Mouse (Mus musculus) embryonic fibroblast, embryonic 13.5 days (primary cell): ENCODE data around the gene Ckap2l. TPM values are rescaled to one million over a fixed set of nuclear protein-coding genes. Genes with fewer than 3 reads are reported as not detected.
A peak's percentile ranks its signal among the peaks of the same experiment; 100 is the strongest.

Source experiments
- H3K27ac ChIP-seq: 2 replicates; pipeline ENCODE4 v1.5.1; 2012; ENCODE audit warnings: low read length, control low read depth, inconsistent platforms; ENCODE audit not compliant: insufficient read depth
- H3K4me1 ChIP-seq: 2 replicates; pipeline ENCODE4 v1.6.1; 2011; ENCODE audit warnings: low read length; ENCODE audit not compliant: control insufficient read depth, insufficient read depth
- H3K4me3 ChIP-seq: 2 replicates; pipeline ENCODE4 v1.5.1; 2011; ENCODE audit warnings: mild to moderate bottlenecking, control low read depth, low read length; ENCODE audit not compliant: insufficient read depth
- CTCF ChIP-seq: IDR thresholded peaks from 2 replicates; pipeline ENCODE4 v1.5.1; 2011; ENCODE audit warnings: mild to moderate bottlenecking, control low read depth, low read length, moderate library complexity, borderline replicate concordance; ENCODE audit not compliant: insufficient read depth
- POLR2A ChIP-seq: IDR thresholded peaks from 2 replicates; pipeline ENCODE4 v1.6.1; 2011; ENCODE audit warnings: low read depth, mild to moderate bottlenecking, control low read depth, low read length, moderate library complexity
- polyA plus RNA-seq: library from polyadenylated mRNA; stranded (reverse); fragments of >200 nt; gene quantifications from 2 replicates; pipeline ENCODE4 v1.2.4, GENCODE M21; 2011; ENCODE audit warnings: low read depth; ENCODE audit not compliant: missing spikeins, insufficient read length

The Ckap2l gene
- polyA plus RNA-seq: 27.5 and 46.8 TPM in 2 replicates

- Histone ChIP-seq H3K27ac (peak within 1 kb of the TSS; percentile 78), H3K4me1 (peaks cover 5% of the 10 kb centered on the region; the same call in 1 of the 2 replicates), H3K4me3 (peak within 1 kb of the TSS; percentile 91)
- TF ChIP-seq CTCF: no peak
- peak; percentile 58 for TF ChIP-seq POLR2A
Observed at GRCm38 (mm10) chr2:129296671-129297588, at the start of gene Ckap2l. Ckap2l (minus strand) TSS chr2:129297212.

GRCm38 (mm10) chr2:129338138-129338621 is 41.2 kb upstream of the Ckap2l start:
- TF ChIP-seq CTCF (no peak), POLR2A (no peak)
- H3K4me3 ChIP-seq: no peak overlapping the region
- no peak overlapping the region for H3K27ac ChIP-seq
- no peaks in the 10 kb centered on the region for H3K4me1 ChIP-seq

DNA sequence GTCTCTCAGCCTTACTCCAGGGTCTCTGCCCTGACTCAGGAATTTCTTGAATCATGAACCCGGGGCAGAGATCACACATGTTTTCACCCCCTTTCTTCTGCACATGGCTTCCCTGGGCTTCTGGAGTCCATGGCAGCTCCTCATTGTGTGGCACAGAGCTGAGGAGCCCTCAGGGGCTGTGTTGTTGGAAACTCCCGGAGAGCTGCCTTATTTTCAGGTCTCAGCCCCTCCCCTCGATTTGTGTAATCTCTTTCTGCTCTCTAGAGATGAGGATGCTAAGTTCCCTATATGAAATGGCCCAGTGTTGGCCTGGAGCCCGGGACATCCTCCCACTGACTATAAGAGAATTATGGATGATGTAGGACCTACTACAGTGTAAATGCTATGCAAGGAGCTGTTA is 36.5 kb upstream of the Ckap2l start:
- TF ChIP-seq CTCF: no peak
- TF ChIP-seq POLR2A: no peak
- H3K4me3 ChIP-seq: no peak overlapping the region
- H3K27ac ChIP-seq: no peak overlapping the region
- no peaks in the 10 kb centered on the region for H3K4me1 ChIP-seq

DNA sequence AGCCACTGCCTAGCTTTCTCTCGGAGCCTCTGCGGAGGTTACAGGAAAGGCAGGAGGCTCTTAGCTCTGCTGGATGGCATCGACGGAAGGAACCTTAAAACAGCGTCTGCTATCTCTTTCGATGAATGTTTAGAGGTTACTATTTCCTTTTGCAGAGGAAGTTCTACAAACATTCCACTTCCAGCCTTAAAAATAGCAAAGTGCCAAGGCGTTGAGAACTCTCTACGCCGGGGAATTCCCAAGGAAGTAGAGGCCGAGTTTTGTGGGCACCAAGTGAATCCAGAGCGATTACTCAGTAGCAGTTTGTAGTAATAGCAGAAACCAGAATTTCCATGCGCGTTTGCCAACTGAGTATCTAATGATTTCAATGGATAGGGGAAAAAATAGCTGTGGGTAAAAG is 33.5 kb upstream of the Ckap2l start:
- Histone ChIP-seq H3K4me3 (no peak overlapping the region), H3K4me1 (no peaks in the 10 kb centered on the region), H3K27ac (no peak overlapping the region)
- no peak for TF ChIP-seq CTCF
- TF ChIP-seq POLR2A: no peak

GRCm38 (mm10) chr2:129330024-129330423 is 33.0 kb upstream of the Ckap2l start:
- H3K4me3 ChIP-seq: no peak overlapping the region
- no peak for TF ChIP-seq POLR2A
- TF ChIP-seq CTCF: no peak
- H3K27ac ChIP-seq: no peak overlapping the region

DNA sequence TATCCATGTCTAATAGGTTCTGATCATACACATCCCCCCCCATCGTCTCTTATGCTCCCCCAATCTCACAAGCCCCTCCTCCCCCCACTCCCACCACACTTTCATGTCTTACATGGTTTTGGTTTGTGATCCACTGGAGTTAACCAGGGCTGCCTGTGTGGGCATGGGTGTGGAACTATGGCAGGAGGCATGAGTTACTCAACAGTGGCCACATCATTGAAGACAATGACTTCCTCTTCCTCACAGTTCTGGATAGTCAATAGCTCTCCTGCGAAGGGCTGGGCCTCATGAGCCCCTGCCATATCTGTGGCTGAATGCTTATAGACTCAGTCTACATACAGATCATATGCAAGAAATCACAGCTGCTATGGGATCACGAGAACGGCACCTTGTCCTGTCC is 31.2 kb upstream of the Ckap2l start:
- Histone ChIP-seq H3K27ac (no peak overlapping the region), H3K4me1 (no peaks in the 10 kb centered on the region), H3K4me3 (no peak overlapping the region)
- TF ChIP-seq POLR2A (no peak), CTCF (no peak)

More at GRCm38 (mm10) chr2:129330024-129330423, 33.0 kb upstream of the Ckap2l start:
- H3K4me1 ChIP-seq: no peaks in the 10 kb centered on the region

- TF ChIP-seq POLR2A (no peak), CTCF (no peak)
Observed at GRCm38 (mm10) chr2:129324216-129324615, 27.2 kb upstream of the Ckap2l start.

GRCm38 (mm10) chr2:129322117-129322635 is 25.2 kb upstream of the Ckap2l start:
- no peak overlapping the region for H3K4me3 ChIP-seq
- no peak overlapping the region for H3K27ac ChIP-seq
- no peaks in the 10 kb centered on the region for H3K4me1 ChIP-seq
- TF ChIP-seq CTCF: no peak
- TF ChIP-seq POLR2A: no peak

More at GRCm38 (mm10) chr2:129324216-129324615, 27.2 kb upstream of the Ckap2l start:
- Histone ChIP-seq H3K4me3 (no peak overlapping the region), H3K27ac (no peak overlapping the region), H3K4me1 (no peaks in the 10 kb centered on the region)

DNA sequence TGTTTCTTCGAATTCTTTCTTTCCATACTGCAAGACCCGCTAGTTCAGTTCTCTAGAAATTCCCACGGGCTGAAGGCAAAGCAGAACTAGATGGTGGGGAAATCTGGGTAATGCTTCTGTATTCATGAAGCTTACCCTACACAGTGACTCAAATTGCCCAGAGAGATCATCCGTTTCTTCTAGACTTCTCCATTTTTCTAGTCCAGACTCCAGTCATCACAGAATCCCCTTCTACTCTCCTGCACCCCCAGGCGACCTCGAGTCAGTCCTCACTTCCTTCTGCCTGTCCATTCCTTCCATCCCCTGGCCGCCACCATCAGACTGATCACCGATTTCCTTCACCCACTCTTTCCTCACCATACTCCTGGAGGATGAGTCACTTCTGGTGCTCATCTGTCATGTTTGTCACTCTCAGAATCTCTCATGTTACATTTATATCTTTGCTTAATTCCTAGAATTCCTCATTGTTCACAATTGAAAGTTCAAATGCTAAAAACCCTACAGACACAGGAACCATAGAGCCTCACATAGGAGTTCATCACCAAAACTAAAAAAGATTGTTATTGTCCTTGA is 23.1 kb upstream of the Ckap2l start:
- H3K4me3 ChIP-seq: no peak overlapping the region
- H3K4me1 ChIP-seq: no peaks in the 10 kb centered on the region
- no peak overlapping the region for H3K27ac ChIP-seq
- no peak for TF ChIP-seq POLR2A
- no peak for TF ChIP-seq CTCF
